Mouse (Mus musculus) lung, postnatal 36 days (tissue): ENCODE measurements around the gene Gm12830.
A peak's percentile ranks its signal among the peaks of the same experiment; 100 is the strongest.

Experiments
- DNase-seq: peaks from one replicate; pipeline ENCODE4 v3.0.0; 2022; ENCODE audit warnings: mixed read lengths

Gene Gm12830

GRCm38 (mm10) chr4:114845622-114846021 is 24.1 kb downstream of the Gm12830 start:
- no peak for DNase-seq

GRCm38 (mm10) chr4:114846723-114847122 is 25.2 kb downstream of the Gm12830 start:
- no peak for DNase-seq

- no peak for DNase-seq
Measured at GRCm38 (mm10) chr4:114853968-114854367, 32.4 kb downstream of the Gm12830 start.

GRCm38 (mm10) chr4:114858426-114858825 is 36.9 kb downstream of the Gm12830 start:
- DNase-seq, result no peak

GRCm38 (mm10) chr4:114863166-114863565 is 41.6 kb downstream of the Gm12830 start:
- DNase-seq, result no peak

- DNase-seq, result peak; percentile 61
Measured at GRCm38 (mm10) chr4:114869765-114870490, 48.4 kb downstream of the Gm12830 start.

GRCm38 (mm10) chr4:114876441-114876972 is 55.0 kb downstream of the Gm12830 start:
- DNase-seq, result no peak

- no peak for DNase-seq
Measured at GRCm38 (mm10) chr4:114882232-114882631, 60.7 kb downstream of the Gm12830 start.

GRCm38 (mm10) chr4:114897853-114898252 is 76.3 kb downstream of the Gm12830 start:
- peak; percentile 64 for DNase-seq

- DNase-seq, result no peak
Measured at GRCm38 (mm10) chr4:114899885-114900284, 78.4 kb downstream of the Gm12830 start.

- no peak for DNase-seq
Measured at GRCm38 (mm10) chr4:114900866-114901642, 79.5 kb downstream of the Gm12830 start.

- no peak for DNase-seq
Measured at GRCm38 (mm10) chr4:114901643-114902351, 80.3 kb downstream of the Gm12830 start.

GRCm38 (mm10) chr4:114902641-114903421 is 81.3 kb downstream of the Gm12830 start:
- DNase-seq, result no peak

- no peak for DNase-seq
Measured at GRCm38 (mm10) chr4:114903422-114903782, 81.9 kb downstream of the Gm12830 start.

GRCm38 (mm10) chr4:114905501-114905900 is 84.0 kb downstream of the Gm12830 start:
- DNase-seq, result no peak
